Comparison of ENCODE assay signal across 19 mouse cellular contexts in genomic region chr4:81996445-81996844, GRCm38 (mm10).
"Had no signal": no experiment of that assay in that cellular context is flagged by ENCODE, and none has a peak within 500 bp of the region (broad histone marks: within the 10 kb centered on the region; RNA-seq: fewer than 3 reads in every experiment).

No protein-coding gene starts in this region.

- H3K36me3 ChIP-seq: lung, embryonic 15.5 days; midbrain, embryonic 13.5 days; midbrain, embryonic 15.5 days; neural tube, embryonic 13.5 days; neural tube, embryonic 15.5 days; stomach, embryonic 15.5 days had no signal

- H3K4me3 ChIP-seq: lung, embryonic 15.5 days; megakaryocyte, embryonic 14.5 days; midbrain, embryonic 13.5 days; midbrain, embryonic 15.5 days; neural tube, embryonic 13.5 days; neural tube, embryonic 15.5 days; stomach, embryonic 15.5 days had no signal

- H3K4me2 ChIP-seq: lung, embryonic 15.5 days; midbrain, embryonic 11.5 days; midbrain, embryonic 13.5 days; midbrain, embryonic 15.5 days; neural tube, embryonic 13.5 days; neural tube, embryonic 15.5 days; stomach, embryonic 15.5 days had no signal

- DNase-seq: liver, postnatal 0 days; lung, adult 2 months; lung, postnatal 14 days; lung, postnatal 36 days; retina, postnatal 1 day; right cerebral cortex, adult 18-20 months; right cerebral cortex, postnatal 25 days; right cerebral cortex, postnatal 4 days; thymus, adult 2 months; thymus, postnatal 25 days; thymus, postnatal 4 days had no signal

- H3K27me3 ChIP-seq: lung, embryonic 15.5 days; megakaryocyte, embryonic 14.5 days; midbrain, embryonic 13.5 days; midbrain, embryonic 15.5 days; neural tube, embryonic 13.5 days; neural tube, embryonic 15.5 days; stomach, embryonic 15.5 days had no signal
